Mouse (Mus musculus): ENCODE data around the gene Adipor2. TPM values are rescaled to one million over a fixed set of nuclear protein-coding genes. Genes with fewer than 3 reads are reported as not detected.

The Adipor2 gene
- polyA plus RNA-seq (2015; fragmentation: Nextera tagmentation; extraction: Ambion mirVana) = 40.9 and 47.4 TPM in 2 replicates

- Histone ChIP-seq H3K9me3 (ENCODE audit: control insufficient read depth, low read length) (no peaks in the 10 kb centered on the region), H3K9ac (replicated peaks; ENCODE audit: low read depth, low read length) (no peak within 1 kb of the TSS), H3K4me1 (replicated peaks; ENCODE audit: control insufficient read depth, insufficient read depth, low read length) (peaks cover 9% of the 10 kb centered on the region), H3K27ac (ENCODE audit: low read length) (no peak within 1 kb of the TSS), H3K36me3 (ENCODE audit: control insufficient read depth, insufficient read depth) (no peaks in the 10 kb centered on the region), H3K27me3 (replicated peaks; ENCODE audit: control insufficient read depth, insufficient read depth, low read length) (no peaks in the 10 kb centered on the region), H3K4me3 (replicated peaks; ENCODE audit: low read length) (no peak within 1 kb of the TSS), H3K4me2 (ENCODE audit: low read length) (peak within 1 kb of the TSS; percentile 32; the same call in 1 of the 2 replicates)
- WGBS = 7% methylated on average over 12 of the region's 12 CpGs
- peak; percentile 43; the same call in 1 of the 2 replicates for ATAC-seq
Observed at GRCm38 (mm10) chr6:119417354-119417753, at the start of gene Adipor2. Gene Adipor2 (minus strand): TSS chr6:119417704.

- WGBS = 95% methylated on average over 1 of the region's 1 CpGs
- no peak for ATAC-seq
- H3K4me1 ChIP-seq (replicated peaks; ENCODE audit: control insufficient read depth, insufficient read depth, low read length) = no peaks in the 10 kb centered on the region
Observed at GRCm38 (mm10) chr6:119466161-119466560, 48.7 kb upstream of the Adipor2 start.

GRCm38 (mm10) chr6:119460391-119460790, 42.9 kb upstream of the Adipor2 start:
- Histone ChIP-seq H3K27me3 (replicated peaks; ENCODE audit: control insufficient read depth, insufficient read depth, low read length) (no peaks in the 10 kb centered on the region), H3K4me1 (replicated peaks; ENCODE audit: control insufficient read depth, insufficient read depth, low read length) (no peaks in the 10 kb centered on the region), H3K4me3 (replicated peaks; ENCODE audit: low read length) (no peak overlapping the region), H3K36me3 (ENCODE audit: control insufficient read depth, insufficient read depth) (no peaks in the 10 kb centered on the region), H3K9me3 (ENCODE audit: control insufficient read depth, low read length) (no peaks in the 10 kb centered on the region), H3K4me2 (ENCODE audit: low read length) (no peak overlapping the region), H3K9ac (replicated peaks; ENCODE audit: low read depth, low read length) (no peak overlapping the region), H3K27ac (ENCODE audit: low read length) (no peak overlapping the region)
- ATAC-seq = no peak
- WGBS = 85% methylated on average over 5 of the region's 5 CpGs

More at GRCm38 (mm10) chr6:119466161-119466560, 48.7 kb upstream of the Adipor2 start:
- Histone ChIP-seq H3K36me3 (ENCODE audit: control insufficient read depth, insufficient read depth) (no peaks in the 10 kb centered on the region), H3K4me3 (replicated peaks; ENCODE audit: low read length) (no peak overlapping the region), H3K9ac (replicated peaks; ENCODE audit: low read depth, low read length) (no peak overlapping the region), H3K27ac (ENCODE audit: low read length) (no peak overlapping the region), H3K9me3 (ENCODE audit: control insufficient read depth, low read length) (no peaks in the 10 kb centered on the region), H3K27me3 (replicated peaks; ENCODE audit: control insufficient read depth, insufficient read depth, low read length) (no peaks in the 10 kb centered on the region), H3K4me2 (ENCODE audit: low read length) (no peak overlapping the region)

GRCm38 (mm10) chr6:119459041-119459440, 41.5 kb upstream of the Adipor2 start:
- Histone ChIP-seq H3K9me3 (ENCODE audit: control insufficient read depth, low read length) (no peaks in the 10 kb centered on the region), H3K4me3 (replicated peaks; ENCODE audit: low read length) (no peak overlapping the region), H3K27me3 (replicated peaks; ENCODE audit: control insufficient read depth, insufficient read depth, low read length) (no peaks in the 10 kb centered on the region), H3K27ac (ENCODE audit: low read length) (no peak overlapping the region), H3K9ac (replicated peaks; ENCODE audit: low read depth, low read length) (no peak overlapping the region), H3K4me2 (ENCODE audit: low read length) (no peak overlapping the region), H3K36me3 (ENCODE audit: control insufficient read depth, insufficient read depth) (no peaks in the 10 kb centered on the region), H3K4me1 (replicated peaks; ENCODE audit: control insufficient read depth, insufficient read depth, low read length) (no peaks in the 10 kb centered on the region)
- no peak for ATAC-seq
- WGBS = 88% methylated on average over 4 of the region's 4 CpGs

GRCm38 (mm10) chr6:119458166-119458565, 40.7 kb upstream of the Adipor2 start:
- H3K27me3 ChIP-seq (replicated peaks; ENCODE audit: control insufficient read depth, insufficient read depth, low read length) = no peaks in the 10 kb centered on the region
- no peak overlapping the region for H3K4me2 ChIP-seq (ENCODE audit: low read length)
- no peaks in the 10 kb centered on the region for H3K36me3 ChIP-seq (ENCODE audit: control insufficient read depth, insufficient read depth)
- WGBS = 61% methylated on average over 8 of the region's 8 CpGs
- no peak overlapping the region for H3K4me3 ChIP-seq (replicated peaks; ENCODE audit: low read length)
- H3K9ac ChIP-seq (replicated peaks; ENCODE audit: low read depth, low read length) = no peak overlapping the region
- H3K4me1 ChIP-seq (replicated peaks; ENCODE audit: control insufficient read depth, insufficient read depth, low read length) = no peaks in the 10 kb centered on the region
- ATAC-seq = no peak
- H3K9me3 ChIP-seq (ENCODE audit: control insufficient read depth, low read length) = no peaks in the 10 kb centered on the region
- no peak overlapping the region for H3K27ac ChIP-seq (ENCODE audit: low read length)

- Histone ChIP-seq H3K4me1 (replicated peaks; ENCODE audit: control insufficient read depth, insufficient read depth, low read length) (peaks cover 36% of the 10 kb centered on the region), H3K4me3 (replicated peaks; ENCODE audit: low read length) (peak overlapping the region; percentile 41), H3K4me2 (ENCODE audit: low read length) (peak overlapping the region; percentile 85), H3K9ac (replicated peaks; ENCODE audit: low read depth, low read length) (peak overlapping the region; percentile 63), H3K27me3 (replicated peaks; ENCODE audit: control insufficient read depth, insufficient read depth, low read length) (no peaks in the 10 kb centered on the region), H3K27ac (ENCODE audit: low read length) (peak overlapping the region; percentile 94), H3K9me3 (ENCODE audit: control insufficient read depth, low read length) (no peaks in the 10 kb centered on the region), H3K36me3 (ENCODE audit: control insufficient read depth, insufficient read depth) (no peaks in the 10 kb centered on the region)
- WGBS = 0% methylated on average over 15 of the region's 15 CpGs
- peak; percentile 86 for ATAC-seq
Observed at GRCm38 (mm10) chr6:119451981-119452499, 34.5 kb upstream of the Adipor2 start.

- peak overlapping the region; percentile 85 for H3K4me2 ChIP-seq (ENCODE audit: low read length)
- H3K9ac ChIP-seq (replicated peaks; ENCODE audit: low read depth, low read length) = peak overlapping the region; percentile 63
- no peaks in the 10 kb centered on the region for H3K9me3 ChIP-seq (ENCODE audit: control insufficient read depth, low read length)
- WGBS = 40% methylated on average over 14 of the region's 14 CpGs
- H3K36me3 ChIP-seq (ENCODE audit: control insufficient read depth, insufficient read depth) = no peaks in the 10 kb centered on the region
- ATAC-seq = peak; percentile 45
- H3K27me3 ChIP-seq (replicated peaks; ENCODE audit: control insufficient read depth, insufficient read depth, low read length) = no peaks in the 10 kb centered on the region
- peak overlapping the region; percentile 41 for H3K4me3 ChIP-seq (replicated peaks; ENCODE audit: low read length)
- H3K27ac ChIP-seq (ENCODE audit: low read length) = peak overlapping the region; percentile 94
- H3K4me1 ChIP-seq (replicated peaks; ENCODE audit: control insufficient read depth, insufficient read depth, low read length) = peaks cover 36% of the 10 kb centered on the region
Observed at GRCm38 (mm10) chr6:119450965-119451943, 33.8 kb upstream of the Adipor2 start.

- ATAC-seq = no peak
- 4% methylated on average over 22 of the region's 23 CpGs for WGBS
- peak overlapping the region; percentile 18; the same call in 1 of the 2 replicates for H3K9ac ChIP-seq (replicated peaks; ENCODE audit: low read depth, low read length)
- no peaks in the 10 kb centered on the region for H3K36me3 ChIP-seq (ENCODE audit: control insufficient read depth, insufficient read depth)
- H3K27ac ChIP-seq (ENCODE audit: low read length) = no peak overlapping the region
- no peaks in the 10 kb centered on the region for H3K27me3 ChIP-seq (replicated peaks; ENCODE audit: control insufficient read depth, insufficient read depth, low read length)
- H3K4me2 ChIP-seq (ENCODE audit: low read length) = peak overlapping the region; percentile 55
- H3K9me3 ChIP-seq (ENCODE audit: control insufficient read depth, low read length) = no peaks in the 10 kb centered on the region
- peak overlapping the region; percentile 23 for H3K4me3 ChIP-seq (replicated peaks; ENCODE audit: low read length)
- peaks cover 36% of the 10 kb centered on the region for H3K4me1 ChIP-seq (replicated peaks; ENCODE audit: control insufficient read depth, insufficient read depth, low read length)
Observed at GRCm38 (mm10) chr6:119449060-119449499, 31.6 kb upstream of the Adipor2 start.

GRCm38 (mm10) chr6:119448321-119449059, 31.0 kb upstream of the Adipor2 start:
- H3K9me3 ChIP-seq (ENCODE audit: control insufficient read depth, low read length) = no peaks in the 10 kb centered on the region
- peak overlapping the region; percentile 55 for H3K4me2 ChIP-seq (ENCODE audit: low read length)
- no peak for ATAC-seq
- 10% methylated on average over 18 of the region's 18 CpGs for WGBS
- H3K27ac ChIP-seq (ENCODE audit: low read length) = no peak overlapping the region
- H3K4me1 ChIP-seq (replicated peaks; ENCODE audit: control insufficient read depth, insufficient read depth, low read length) = peaks cover 39% of the 10 kb centered on the region
- H3K27me3 ChIP-seq (replicated peaks; ENCODE audit: control insufficient read depth, insufficient read depth, low read length) = no peaks in the 10 kb centered on the region
- peak overlapping the region; percentile 18; the same call in 1 of the 2 replicates for H3K9ac ChIP-seq (replicated peaks; ENCODE audit: low read depth, low read length)
- no peaks in the 10 kb centered on the region for H3K36me3 ChIP-seq (ENCODE audit: control insufficient read depth, insufficient read depth)
- H3K4me3 ChIP-seq (replicated peaks; ENCODE audit: low read length) = peak overlapping the region; percentile 23

Data from forebrain, embryonic 16.5 days (tissue).